Mouse (Mus musculus): ENCODE results near the gene Elp1. TPM values are rescaled to one million over a fixed set of nuclear protein-coding genes. Genes with fewer than 3 reads are reported as not detected.

Gene Elp1
- polyA plus RNA-seq, 1 experiment from 2014 or later: 92.9 TPM

DNA sequence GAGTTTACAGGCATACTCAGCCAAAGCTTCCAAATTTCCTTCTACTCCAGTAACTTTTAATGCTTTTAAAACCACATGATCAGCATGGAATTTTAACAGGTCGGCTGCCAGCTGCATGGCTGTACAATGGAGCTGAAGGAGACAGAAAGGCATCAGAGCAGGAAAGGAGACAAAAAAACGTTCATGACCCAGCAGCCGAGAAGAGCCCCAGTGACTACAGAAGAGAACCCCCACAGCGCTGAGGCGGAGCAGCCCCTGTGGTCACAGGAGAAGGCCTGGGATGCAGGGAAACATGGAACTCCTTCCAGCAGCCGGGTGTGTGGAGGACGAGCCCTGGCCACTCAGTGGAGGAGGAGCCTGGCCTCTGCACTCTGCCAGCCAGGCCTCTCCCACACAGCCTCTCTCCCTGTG is 27.4 kb upstream of the Elp1 start:
- no peak overlapping the region; the same call in 1 of the 2 replicates for H3K27ac ChIP-seq (replicated peaks)
- WGBS: 76% methylated on average over 7 of the region's 7 CpGs
- 0 out of 2 replicates have a peak, but pooled peaks cover 5% of the 10 kb centered on the region for H3K4me1 ChIP-seq
- DNase-seq (ENCODE audit: low spot score): no peak
- H3K4me3 ChIP-seq: no peak overlapping the region
- no peaks in the 10 kb centered on the region for H3K27me3 ChIP-seq (replicated peaks; ENCODE audit: low read depth, poor library complexity, severe bottlenecking)
- peaks cover 66% of the 10 kb centered on the region for H3K36me3 ChIP-seq (replicated peaks)
- H3K9me3 ChIP-seq: no peaks in the 10 kb centered on the region

GRCm38 (mm10) chr4:56828932-56829331 is 26.8 kb upstream of the Elp1 start:
- Histone ChIP-seq H3K4me1 (0 out of 2 replicates have a peak, but pooled peaks cover 5% of the 10 kb centered on the region), H3K9me3 (no peaks in the 10 kb centered on the region), H3K27ac (replicated peaks) (no peak overlapping the region), H3K27me3 (replicated peaks; ENCODE audit: low read depth, poor library complexity, severe bottlenecking) (no peaks in the 10 kb centered on the region), H3K36me3 (replicated peaks) (peaks cover 67% of the 10 kb centered on the region), H3K4me3 (no peak overlapping the region)
- 87% methylated on average over 3 of the region's 3 CpGs for WGBS
- no peak for DNase-seq (ENCODE audit: low spot score)

DNA sequence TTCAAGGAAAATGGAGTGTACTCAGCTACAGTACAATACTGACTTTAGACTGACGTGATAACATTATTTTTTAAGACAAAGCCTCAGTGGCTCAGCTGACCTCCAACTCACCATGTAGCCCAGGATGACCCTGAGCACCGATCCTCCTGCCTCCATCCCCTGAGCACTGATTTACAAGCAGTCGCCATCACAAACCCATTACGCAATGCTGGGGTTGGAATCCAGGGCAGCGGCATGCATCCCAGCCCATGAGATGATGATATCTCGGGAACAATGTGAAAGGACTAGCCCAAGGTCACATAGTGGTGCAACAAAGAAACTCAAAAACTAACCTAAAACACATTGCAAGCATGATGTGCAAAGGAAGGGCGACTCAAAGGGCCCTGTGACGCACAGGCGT is 22.1 kb upstream of the Elp1 start:
- Histone ChIP-seq H3K36me3 (replicated peaks) (peaks cover 54% of the 10 kb centered on the region), H3K27me3 (replicated peaks; ENCODE audit: low read depth, poor library complexity, severe bottlenecking) (no peaks in the 10 kb centered on the region), H3K9me3 (no peaks in the 10 kb centered on the region), H3K27ac (replicated peaks) (no peak overlapping the region), H3K4me1 (no peaks in the 10 kb centered on the region), H3K4me3 (no peak overlapping the region)
- WGBS: 91% methylated on average over 9 of the region's 9 CpGs
- DNase-seq (ENCODE audit: low spot score): no peak

- no peak overlapping the region for H3K27ac ChIP-seq (replicated peaks)
- no peak for DNase-seq (ENCODE audit: low spot score)
- no peaks in the 10 kb centered on the region for H3K9me3 ChIP-seq
- H3K4me3 ChIP-seq: no peak overlapping the region
- H3K36me3 ChIP-seq (replicated peaks): peaks cover 35% of the 10 kb centered on the region
- H3K4me1 ChIP-seq: peaks cover 6% of the 10 kb centered on the region
- no peaks in the 10 kb centered on the region for H3K27me3 ChIP-seq (replicated peaks; ENCODE audit: low read depth, poor library complexity, severe bottlenecking)
These were observed 18.0 kb upstream of the Elp1 start for GRCm38 (mm10) chr4:56820017-56820550.

GRCm38 (mm10) chr4:56815131-56815530 is 13.0 kb upstream of the Elp1 start:
- WGBS: 77% methylated on average over 8 of the region's 8 CpGs
- Histone ChIP-seq H3K36me3 (replicated peaks) (peaks cover 29% of the 10 kb centered on the region), H3K4me3 (no peak overlapping the region), H3K9me3 (no peaks in the 10 kb centered on the region), H3K27me3 (replicated peaks; ENCODE audit: low read depth, poor library complexity, severe bottlenecking) (no peaks in the 10 kb centered on the region), H3K4me1 (peaks cover 8% of the 10 kb centered on the region), H3K27ac (replicated peaks) (no peak overlapping the region)
- peak; percentile 17 for DNase-seq (ENCODE audit: low spot score)

DNA sequence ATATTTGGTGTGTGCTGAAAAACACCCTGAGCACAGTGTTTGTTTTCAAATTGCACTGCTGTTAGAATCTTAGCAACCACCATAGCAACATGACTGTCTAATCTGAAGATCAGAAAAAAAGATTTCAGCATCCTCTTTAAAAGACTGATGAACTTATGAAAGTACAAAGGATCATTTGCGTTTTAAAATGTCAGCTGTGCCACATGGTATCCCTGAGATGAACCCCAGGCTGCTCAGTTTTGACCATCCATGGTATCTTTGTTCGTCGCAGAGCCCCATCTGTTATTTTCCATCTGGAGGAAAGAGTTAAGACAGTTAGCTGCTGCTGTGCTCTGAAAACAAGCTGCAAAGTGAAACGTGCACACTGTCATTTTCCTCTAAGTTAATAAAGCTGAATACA is 10.0 kb upstream of the Elp1 start:
- peaks cover 43% of the 10 kb centered on the region for H3K36me3 ChIP-seq (replicated peaks)
- no peaks in the 10 kb centered on the region for H3K27me3 ChIP-seq (replicated peaks; ENCODE audit: low read depth, poor library complexity, severe bottlenecking)
- no peak for DNase-seq (ENCODE audit: low spot score)
- H3K9me3 ChIP-seq: no peaks in the 10 kb centered on the region
- 83% methylated on average over 4 of the region's 4 CpGs for WGBS
- H3K27ac ChIP-seq (replicated peaks): no peak overlapping the region
- peaks cover 8% of the 10 kb centered on the region for H3K4me1 ChIP-seq
- no peak overlapping the region for H3K4me3 ChIP-seq

GRCm38 (mm10) chr4:56811642-56812041 is 9.5 kb upstream of the Elp1 start:
- Histone ChIP-seq H3K4me1 (peaks cover 8% of the 10 kb centered on the region), H3K36me3 (replicated peaks) (peaks cover 48% of the 10 kb centered on the region), H3K9me3 (no peaks in the 10 kb centered on the region), H3K27ac (replicated peaks) (no peak overlapping the region), H3K4me3 (no peak overlapping the region), H3K27me3 (replicated peaks; ENCODE audit: low read depth, poor library complexity, severe bottlenecking) (no peaks in the 10 kb centered on the region)
- no peak for DNase-seq (ENCODE audit: low spot score)
- WGBS: 70% methylated on average over 3 of the region's 3 CpGs

- H3K27me3 ChIP-seq (replicated peaks; ENCODE audit: low read depth, poor library complexity, severe bottlenecking): no peaks in the 10 kb centered on the region
- no peaks in the 10 kb centered on the region for H3K9me3 ChIP-seq
- 0 out of 2 replicates have a peak, but pooled peaks cover under 1% of the 10 kb centered on the region for H3K4me1 ChIP-seq
- H3K27ac ChIP-seq (replicated peaks): no peak overlapping the region
- 75% methylated on average over 4 of the region's 4 CpGs for WGBS
- peaks cover 66% of the 10 kb centered on the region for H3K36me3 ChIP-seq (replicated peaks)
- DNase-seq (ENCODE audit: low spot score): no peak
- H3K4me3 ChIP-seq: no peak overlapping the region
These were observed 6.9 kb upstream of the Elp1 start for GRCm38 (mm10) chr4:56809050-56809449.

DNA sequence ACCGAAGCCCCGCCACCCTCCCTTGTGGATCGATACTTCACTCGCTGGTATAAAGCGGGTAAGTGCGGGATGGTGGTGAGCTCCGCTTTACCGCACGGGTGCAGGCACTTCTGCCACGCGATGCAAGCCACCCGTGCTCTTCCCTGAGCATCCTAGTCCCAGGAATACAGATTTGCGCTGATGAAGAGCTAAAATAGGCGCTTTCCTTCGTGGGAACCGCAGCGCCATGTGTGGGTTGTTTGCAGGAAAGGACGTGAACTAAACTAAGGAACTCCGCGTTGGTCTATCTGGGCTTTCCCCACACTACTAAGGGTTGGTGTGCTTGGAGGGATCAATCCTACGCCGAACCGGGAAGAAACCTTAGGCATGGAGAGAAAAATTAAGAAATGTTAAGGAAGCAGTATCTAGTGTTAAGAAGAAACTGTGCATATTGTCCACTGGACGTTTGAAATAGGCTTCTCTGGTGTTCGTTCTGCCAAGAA is 579 bp upstream of the Elp1 start:
- peaks cover 25% of the 10 kb centered on the region for H3K4me1 ChIP-seq
- H3K9me3 ChIP-seq: no peaks in the 10 kb centered on the region
- H3K27me3 ChIP-seq (replicated peaks; ENCODE audit: low read depth, poor library complexity, severe bottlenecking): no peaks in the 10 kb centered on the region
- no peak for DNase-seq (ENCODE audit: low spot score)
- H3K27ac ChIP-seq (replicated peaks): peak overlapping the region; percentile 96
- H3K36me3 ChIP-seq (replicated peaks): peaks cover 69% of the 10 kb centered on the region
- peak overlapping the region; percentile 92 for H3K4me3 ChIP-seq
- 3% methylated on average over 25 of the region's 25 CpGs for WGBS

DNA sequence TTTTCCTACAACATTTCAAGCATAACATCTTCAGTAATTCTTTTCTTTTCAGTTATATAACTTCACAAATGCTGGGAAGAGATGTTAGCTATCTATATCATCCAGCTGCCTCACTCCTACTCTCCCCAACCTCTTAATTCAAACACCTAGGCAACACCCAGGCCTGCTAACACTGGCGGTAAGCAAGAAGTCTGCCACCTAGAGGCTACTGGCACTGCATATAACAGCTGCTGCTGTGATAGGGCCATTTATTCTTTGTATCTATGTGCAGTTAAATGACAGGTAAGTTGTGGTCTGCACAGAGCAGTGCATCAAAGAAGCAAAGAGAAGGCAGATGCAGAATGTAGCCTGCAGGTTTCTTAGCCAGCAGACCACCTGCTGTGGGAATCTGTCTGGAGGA is 10.8 kb downstream of the Elp1 start:
- no peak for DNase-seq (ENCODE audit: low spot score)
- H3K27ac ChIP-seq (replicated peaks): no peak overlapping the region
- H3K4me3 ChIP-seq: no peak overlapping the region
- H3K4me1 ChIP-seq: no peaks in the 10 kb centered on the region
- 59% methylated on average over 1 of the region's 1 CpGs for WGBS
- H3K36me3 ChIP-seq (replicated peaks): peaks cover 94% of the 10 kb centered on the region
- H3K27me3 ChIP-seq (replicated peaks; ENCODE audit: low read depth, poor library complexity, severe bottlenecking): no peaks in the 10 kb centered on the region
- no peaks in the 10 kb centered on the region for H3K9me3 ChIP-seq

GRCm38 (mm10) chr4:56771065-56771464 is 31.1 kb downstream of the Elp1 start:
- Histone ChIP-seq H3K4me1 (no peaks in the 10 kb centered on the region), H3K27me3 (replicated peaks; ENCODE audit: low read depth, poor library complexity, severe bottlenecking) (no peaks in the 10 kb centered on the region), H3K9me3 (no peaks in the 10 kb centered on the region), H3K36me3 (replicated peaks) (peaks cover 100% of the 10 kb centered on the region), H3K4me3 (no peak overlapping the region), H3K27ac (replicated peaks) (no peak overlapping the region)
- 81% methylated on average over 1 of the region's 1 CpGs for WGBS
- DNase-seq (ENCODE audit: low spot score): no peak

DNA sequence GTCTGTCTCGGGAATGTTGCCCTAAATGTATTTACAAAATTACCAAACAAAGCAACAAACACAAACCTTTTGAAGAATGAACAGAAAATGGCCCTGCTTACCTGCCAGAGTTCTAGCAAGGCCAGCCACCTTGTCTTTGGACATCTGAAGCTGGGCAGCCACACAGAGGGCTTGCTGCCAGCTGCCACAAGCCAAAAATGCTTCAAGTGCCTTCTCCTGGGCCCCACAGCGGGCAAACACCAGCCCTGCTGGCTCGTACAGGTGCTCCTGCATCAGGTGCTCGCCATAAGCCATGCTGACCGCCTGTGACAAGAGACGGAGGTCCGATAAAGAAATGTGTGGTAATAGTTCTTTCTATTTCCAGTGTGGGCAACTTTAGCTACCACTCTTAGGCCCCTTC is 33.2 kb downstream of the Elp1 start:
- H3K36me3 ChIP-seq (replicated peaks): peaks cover 100% of the 10 kb centered on the region
- no peaks in the 10 kb centered on the region for H3K9me3 ChIP-seq
- H3K27me3 ChIP-seq (replicated peaks; ENCODE audit: low read depth, poor library complexity, severe bottlenecking): no peaks in the 10 kb centered on the region
- H3K4me1 ChIP-seq: no peaks in the 10 kb centered on the region
- 93% methylated on average over 7 of the region's 7 CpGs for WGBS
- H3K4me3 ChIP-seq: no peak overlapping the region
- no peak overlapping the region for H3K27ac ChIP-seq (replicated peaks)
- no peak for DNase-seq (ENCODE audit: low spot score)

- Histone ChIP-seq H3K27me3 (replicated peaks; ENCODE audit: low read depth, poor library complexity, severe bottlenecking) (no peaks in the 10 kb centered on the region), H3K4me1 (no peaks in the 10 kb centered on the region), H3K9me3 (no peaks in the 10 kb centered on the region), H3K4me3 (no peak overlapping the region), H3K36me3 (replicated peaks) (peaks cover 100% of the 10 kb centered on the region), H3K27ac (replicated peaks) (no peak overlapping the region)
- WGBS: 79% methylated on average over 5 of the region's 5 CpGs
- DNase-seq (ENCODE audit: low spot score): no peak
These were observed 34.3 kb downstream of the Elp1 start for GRCm38 (mm10) chr4:56767861-56768284.

All from embryonic facial prominence, embryonic 10.5 days (tissue).